13 mouse cellular contexts compared by ENCODE assay signal in the genomic region with DNA sequence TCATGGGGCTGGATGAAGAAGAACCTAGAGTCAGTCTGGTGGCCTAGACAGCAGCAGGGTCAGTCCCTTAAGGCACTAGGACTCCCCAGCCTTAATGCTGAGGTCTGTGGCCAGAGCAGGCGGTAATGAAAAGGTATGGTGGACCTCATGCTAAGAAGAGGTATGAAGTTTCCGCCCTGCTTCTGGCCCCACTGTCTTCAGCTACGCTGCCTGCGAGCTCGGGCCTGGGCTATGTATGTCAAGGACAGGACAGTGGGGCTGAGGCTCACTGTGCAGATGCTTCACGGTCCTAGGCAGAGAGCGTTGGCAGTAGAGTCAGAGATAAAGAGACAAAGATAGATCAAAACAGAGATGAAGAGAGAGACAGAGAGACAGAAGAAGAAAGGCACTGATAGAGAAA.
"Had no signal": no experiment of that assay in that cellular context is flagged by ENCODE, and none has a peak within 500 bp of the region (broad histone marks: within the 10 kb centered on the region; RNA-seq: fewer than 3 reads in every experiment).

No protein-coding gene starts in this region.

- DNase-seq: gastrocnemius, postnatal 14 days; gastrocnemius, postnatal 36 days; heart, adult 11 months; heart, adult 2 months; heart, postnatal 4 days; kidney, adult 18-20 months; kidney, adult 8-10 months; kidney, postnatal 10 days; kidney, postnatal 25 days; kidney, postnatal 4 days; liver; liver, embryonic 13.5 days; liver, postnatal 0 days had no signal
